Mouse (Mus musculus): ENCODE results near the gene 1600014C10Rik. TPM values are rescaled to one million over a fixed set of nuclear protein-coding genes. Genes with fewer than 3 reads are reported as not detected.

Gene 1600014C10Rik
- polyA plus RNA-seq, 1 experiment: 21.4 TPM

DNA sequence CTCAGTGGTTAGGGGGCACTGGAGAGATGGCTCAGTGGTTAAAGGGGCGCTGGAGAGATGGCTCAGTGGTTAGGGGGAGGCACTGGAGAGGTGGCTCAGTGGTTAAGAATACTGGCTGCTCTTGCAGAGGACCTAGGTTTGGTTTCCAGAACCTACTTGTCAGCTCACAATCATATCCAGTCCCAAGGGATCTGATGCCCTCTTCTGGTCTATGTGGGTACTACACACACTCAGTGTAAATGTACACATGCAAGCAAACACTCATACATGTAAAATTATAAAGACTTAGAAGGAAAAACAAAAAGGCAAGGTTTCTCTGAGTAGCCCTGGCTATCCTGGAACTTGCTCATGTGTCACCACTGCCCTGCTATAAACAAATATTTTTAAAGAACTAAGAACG, 21.6 kb upstream of the 1600014C10Rik start:
- no peak overlapping the region for H3K27ac ChIP-seq (ENCODE audit: insufficient read depth, low read depth, low read length)
- TF ChIP-seq POLR2A (IDR thresholded peaks at IDR 0.05; ENCODE audit: borderline replicate concordance, low read depth, low read length) (no peak), CTCF (IDR thresholded peaks at IDR 0.05; ENCODE audit: low read depth, low read length) (no peak)
- H3K4me1 ChIP-seq (ENCODE audit: control insufficient read depth, insufficient read depth, low read length): no peaks in the 10 kb centered on the region

DNA sequence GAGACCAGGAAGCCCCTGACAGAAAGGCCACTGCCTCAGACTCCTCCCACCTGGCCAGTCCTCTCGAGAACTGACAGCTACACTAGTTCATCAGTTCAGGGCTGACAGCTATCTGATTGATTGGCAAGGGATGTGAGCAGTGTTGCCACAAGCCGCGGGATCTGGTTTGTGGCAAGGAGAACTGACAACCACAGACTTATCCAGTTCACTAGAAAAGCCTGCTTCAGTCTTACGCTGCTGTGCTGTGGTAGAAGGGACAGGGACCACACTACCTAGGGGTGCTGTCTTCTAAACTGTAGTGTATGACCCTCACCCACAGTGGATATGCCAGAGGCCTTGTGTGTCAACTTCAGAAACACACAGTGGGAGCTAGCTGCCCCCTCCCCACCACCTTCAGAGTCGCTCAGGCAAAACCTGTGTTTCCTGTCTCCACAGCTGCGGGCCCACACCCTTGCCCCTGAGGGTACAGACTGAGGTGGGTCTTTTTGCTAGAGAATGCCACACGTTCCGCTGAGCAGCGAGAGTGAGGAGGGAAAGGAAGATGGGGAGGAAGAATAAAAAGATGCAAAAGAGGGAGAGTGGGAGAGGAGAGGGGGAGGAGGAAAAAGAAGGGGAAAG, 19.5 kb upstream of the 1600014C10Rik start:
- Histone ChIP-seq H3K4me3 (ENCODE audit: insufficient read depth, low read length) (no peak overlapping the region), H3K4me1 (ENCODE audit: control insufficient read depth, insufficient read depth, low read length) (no peaks in the 10 kb centered on the region), H3K27ac (ENCODE audit: insufficient read depth, low read depth, low read length) (no peak overlapping the region)
- no peak for TF ChIP-seq POLR2A (IDR thresholded peaks at IDR 0.05; ENCODE audit: borderline replicate concordance, low read depth, low read length)

More for the DNA sequence above, 21.6 kb upstream of the 1600014C10Rik start:
- no peak overlapping the region for H3K4me3 ChIP-seq (ENCODE audit: insufficient read depth, low read length)

DNA sequence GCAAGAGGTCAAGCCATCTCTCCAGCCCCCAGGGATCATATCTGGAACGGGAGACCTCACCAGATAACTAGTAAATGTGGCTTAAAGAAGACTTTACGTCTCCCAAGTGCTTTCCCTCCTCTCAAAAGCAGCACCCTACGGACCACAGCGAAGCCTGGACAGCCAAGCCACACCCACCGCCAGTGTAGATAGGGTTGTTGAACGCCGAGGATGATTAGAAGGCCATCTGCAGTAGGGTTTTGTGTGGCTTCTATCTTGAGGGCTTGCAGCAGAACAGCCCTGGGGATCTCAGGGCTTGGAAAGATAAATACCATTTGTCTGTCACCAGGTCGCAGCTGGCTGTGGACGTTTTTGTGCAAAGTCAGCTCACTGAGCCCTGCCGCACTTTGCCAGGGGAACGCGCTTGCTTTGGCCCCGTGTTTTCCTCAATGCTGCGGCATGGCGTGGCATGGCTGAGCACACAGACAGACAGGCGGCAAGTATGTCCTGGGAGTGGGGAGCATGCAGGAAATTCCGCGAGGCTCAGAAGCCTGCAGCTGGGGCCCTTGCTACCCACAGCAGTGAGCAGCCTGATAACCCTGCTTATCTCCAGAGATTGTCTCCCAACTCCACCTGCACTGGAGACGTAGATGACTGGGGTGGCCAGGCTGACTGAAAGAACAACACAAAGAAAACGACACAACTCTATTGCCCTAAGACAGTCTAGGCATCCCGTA, 15.9 kb upstream of the 1600014C10Rik start:
- Histone ChIP-seq H3K4me1 (ENCODE audit: control insufficient read depth, insufficient read depth, low read length) (no peaks in the 10 kb centered on the region), H3K27ac (ENCODE audit: insufficient read depth, low read depth, low read length) (no peak overlapping the region)
- TF ChIP-seq CTCF (IDR thresholded peaks at IDR 0.05; ENCODE audit: low read depth, low read length) (no peak), POLR2A (IDR thresholded peaks at IDR 0.05; ENCODE audit: borderline replicate concordance, low read depth, low read length) (no peak)

DNA sequence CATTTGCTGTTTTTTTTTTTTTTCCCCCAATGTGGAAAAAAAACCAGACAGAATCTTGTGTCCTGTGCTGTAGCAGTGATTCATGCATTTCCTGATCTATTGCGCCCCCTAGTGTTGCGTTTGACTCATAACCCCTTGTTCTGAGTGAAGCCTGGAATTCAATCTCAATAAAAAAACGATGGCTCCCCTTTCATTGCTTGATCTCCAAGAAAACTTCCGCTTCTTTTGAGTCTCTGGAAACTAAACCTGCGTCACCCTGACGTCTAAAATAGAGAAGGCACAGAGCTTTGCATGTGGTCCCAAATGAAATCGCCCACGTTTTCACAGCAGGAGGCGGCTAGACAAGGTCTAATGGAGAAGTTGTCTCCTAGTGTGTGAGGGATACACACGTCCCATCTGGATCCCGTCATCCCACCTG, 15.3 kb upstream of the 1600014C10Rik start:
- H3K27ac ChIP-seq (ENCODE audit: insufficient read depth, low read depth, low read length): no peak overlapping the region
- H3K4me3 ChIP-seq (ENCODE audit: insufficient read depth, low read length): no peak overlapping the region
- no peak for TF ChIP-seq CTCF (IDR thresholded peaks at IDR 0.05; ENCODE audit: low read depth, low read length)
- TF ChIP-seq POLR2A (IDR thresholded peaks at IDR 0.05; ENCODE audit: borderline replicate concordance, low read depth, low read length): no peak

More for the DNA sequence above, 15.9 kb upstream of the 1600014C10Rik start:
- no peak overlapping the region for H3K4me3 ChIP-seq (ENCODE audit: insufficient read depth, low read length)

DNA sequence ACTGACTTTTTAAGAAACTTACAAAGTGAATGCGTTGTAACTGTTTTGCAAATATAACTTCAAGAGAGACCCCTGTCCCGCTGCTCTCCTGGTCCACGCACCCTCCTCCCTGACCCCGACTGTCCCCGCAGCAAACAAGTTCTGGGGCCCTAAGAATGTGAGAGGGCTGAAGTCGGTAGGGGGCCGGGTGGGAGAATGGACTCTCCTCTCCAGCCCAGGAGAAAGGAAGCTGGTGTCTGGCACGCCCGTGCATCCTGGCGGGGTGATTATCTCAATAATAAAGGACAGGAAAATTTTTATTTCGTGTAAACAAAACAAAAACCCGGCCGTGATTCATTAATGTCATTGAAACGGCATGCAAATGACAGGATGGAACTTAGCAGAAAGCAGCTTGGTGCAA, 9.1 kb upstream of the 1600014C10Rik start:
- H3K4me3 ChIP-seq (ENCODE audit: insufficient read depth, low read length): no peak overlapping the region
- H3K27ac ChIP-seq (ENCODE audit: insufficient read depth, low read depth, low read length): no peak overlapping the region
- TF ChIP-seq CTCF (IDR thresholded peaks at IDR 0.05; ENCODE audit: low read depth, low read length): no peak
- no peak for TF ChIP-seq POLR2A (IDR thresholded peaks at IDR 0.05; ENCODE audit: borderline replicate concordance, low read depth, low read length)
- no peaks in the 10 kb centered on the region for H3K4me1 ChIP-seq (ENCODE audit: control insufficient read depth, insufficient read depth, low read length)

More for the DNA sequence above, 15.3 kb upstream of the 1600014C10Rik start:
- H3K4me1 ChIP-seq (ENCODE audit: control insufficient read depth, insufficient read depth, low read length): no peaks in the 10 kb centered on the region

DNA sequence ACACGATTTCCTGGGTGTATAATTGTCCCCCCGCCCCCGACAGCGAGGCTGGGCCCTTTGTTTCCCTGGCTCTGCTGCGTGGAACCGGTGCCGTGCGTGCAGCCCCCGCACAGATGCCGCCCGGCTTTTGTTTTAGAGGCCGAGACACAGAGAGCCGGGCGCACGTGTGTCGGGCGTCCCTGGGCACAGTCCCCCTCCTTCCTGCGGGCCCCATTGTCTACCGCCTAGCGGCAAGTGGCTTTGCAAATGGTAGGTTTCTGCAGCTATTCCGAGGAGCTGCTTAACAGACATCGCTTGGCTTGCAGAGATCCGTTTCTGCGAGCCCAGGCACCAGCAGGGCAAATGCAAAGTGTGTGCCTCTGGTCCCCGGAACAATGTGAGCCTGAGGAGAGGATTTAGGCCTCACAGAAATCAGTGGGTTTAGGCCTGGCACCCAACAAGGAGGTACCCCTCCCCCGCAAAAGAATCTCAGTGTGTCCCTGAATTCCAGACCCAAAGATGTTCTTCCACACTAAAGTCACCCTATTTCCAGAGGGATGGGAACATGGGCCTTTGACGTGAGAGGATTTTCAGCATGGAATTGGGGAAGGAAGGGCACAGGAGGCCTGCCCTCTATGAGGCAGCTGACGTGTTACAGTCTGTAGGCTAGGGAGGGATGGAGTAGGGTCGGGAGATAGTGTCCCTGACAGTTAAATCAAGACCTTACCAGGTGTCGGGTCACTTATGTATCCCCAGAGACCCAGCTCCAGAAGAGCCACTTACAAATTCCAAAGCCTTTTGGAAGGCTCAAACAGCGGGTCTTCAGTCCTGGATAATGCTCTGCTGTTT, 8.5 kb upstream of the 1600014C10Rik start:
- Histone ChIP-seq H3K4me1 (ENCODE audit: control insufficient read depth, insufficient read depth, low read length) (no peaks in the 10 kb centered on the region), H3K4me3 (ENCODE audit: insufficient read depth, low read length) (no peak overlapping the region), H3K27ac (ENCODE audit: insufficient read depth, low read depth, low read length) (no peak overlapping the region)
- TF ChIP-seq CTCF (IDR thresholded peaks at IDR 0.05; ENCODE audit: low read depth, low read length) (no peak), POLR2A (IDR thresholded peaks at IDR 0.05; ENCODE audit: borderline replicate concordance, low read depth, low read length) (no peak)

DNA sequence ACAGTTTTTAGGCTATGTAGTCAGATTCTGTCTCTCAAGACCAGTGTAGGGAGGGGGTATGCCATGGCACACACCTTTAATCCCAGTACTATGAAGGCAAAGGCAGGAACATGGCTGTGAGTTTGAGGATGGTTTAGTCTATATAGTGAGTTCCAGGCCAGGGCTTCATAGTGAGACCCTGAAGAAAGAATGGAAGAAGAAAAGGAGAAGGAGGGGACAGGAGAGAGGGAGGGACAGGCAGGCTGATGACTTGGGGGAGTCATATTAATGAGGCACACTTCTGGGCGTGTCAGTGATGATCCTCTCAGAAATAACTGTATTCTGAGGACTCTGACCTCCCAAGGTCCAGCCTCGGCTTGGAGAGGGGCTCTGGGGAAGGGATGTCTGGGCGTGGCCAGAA, 7.0 kb upstream of the 1600014C10Rik start:
- TF ChIP-seq CTCF (IDR thresholded peaks at IDR 0.05; ENCODE audit: low read depth, low read length) (no peak), POLR2A (IDR thresholded peaks at IDR 0.05; ENCODE audit: borderline replicate concordance, low read depth, low read length) (no peak)

DNA sequence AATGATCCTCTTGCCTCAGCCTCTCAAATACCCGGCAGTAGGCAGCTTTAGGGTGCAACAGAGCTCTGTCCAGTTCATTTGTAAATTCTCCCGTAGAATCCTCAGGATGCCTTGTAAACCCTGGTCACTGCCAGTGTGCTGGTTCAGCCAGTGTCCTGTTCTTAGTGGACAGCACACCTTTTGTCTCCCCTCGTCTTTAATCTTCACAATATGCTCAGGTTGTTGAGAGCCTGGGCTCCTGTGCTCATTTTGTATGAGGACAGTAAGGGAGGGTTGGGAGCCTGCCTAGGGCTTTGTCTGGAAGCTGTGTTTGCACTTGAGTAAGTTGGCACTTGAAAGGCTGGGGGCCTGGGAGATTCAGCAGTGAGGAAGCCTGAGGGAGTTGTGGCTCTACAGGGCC, 3.1 kb upstream of the 1600014C10Rik start:
- no peak for TF ChIP-seq POLR2A (IDR thresholded peaks at IDR 0.05; ENCODE audit: borderline replicate concordance, low read depth, low read length)
- TF ChIP-seq CTCF (IDR thresholded peaks at IDR 0.05; ENCODE audit: low read depth, low read length): no peak
- no peak overlapping the region for H3K27ac ChIP-seq (ENCODE audit: insufficient read depth, low read depth, low read length)

More for the DNA sequence above, 7.0 kb upstream of the 1600014C10Rik start:
- Histone ChIP-seq H3K27ac (ENCODE audit: insufficient read depth, low read depth, low read length) (no peak overlapping the region), H3K4me3 (ENCODE audit: insufficient read depth, low read length) (no peak overlapping the region), H3K4me1 (ENCODE audit: control insufficient read depth, insufficient read depth, low read length) (0 out of 2 replicates have a peak, but pooled peaks cover under 1% of the 10 kb centered on the region)

DNA sequence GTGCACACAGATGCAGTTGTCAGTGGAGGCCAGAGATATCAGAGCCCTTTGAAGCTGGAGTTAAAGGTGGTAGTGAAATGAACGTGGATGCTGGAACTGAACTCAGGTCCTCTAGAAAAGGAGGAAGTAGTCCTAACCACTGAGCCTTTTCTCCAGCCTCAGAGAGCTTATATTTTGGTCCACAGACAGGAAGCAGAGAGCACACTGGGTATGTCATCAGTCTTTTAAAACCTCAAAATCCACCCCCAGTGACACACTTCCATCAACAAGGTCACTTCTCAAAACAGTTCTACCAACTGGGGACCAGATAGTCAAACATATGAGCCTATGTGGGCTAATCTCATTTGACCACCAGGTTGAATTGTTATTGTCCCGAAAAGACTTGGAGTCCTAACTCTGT, 1.7 kb upstream of the 1600014C10Rik start:
- no peak overlapping the region for H3K4me3 ChIP-seq (ENCODE audit: insufficient read depth, low read length)
- no peak overlapping the region; the same call in 1 of the 2 replicates for H3K27ac ChIP-seq (ENCODE audit: insufficient read depth, low read depth, low read length)
- TF ChIP-seq POLR2A (IDR thresholded peaks at IDR 0.05; ENCODE audit: borderline replicate concordance, low read depth, low read length): no peak
- TF ChIP-seq CTCF (IDR thresholded peaks at IDR 0.05; ENCODE audit: low read depth, low read length): no peak
- H3K4me1 ChIP-seq (ENCODE audit: control insufficient read depth, insufficient read depth, low read length): peaks cover 30% of the 10 kb centered on the region

More for the DNA sequence above, 3.1 kb upstream of the 1600014C10Rik start:
- peaks cover 20% of the 10 kb centered on the region for H3K4me1 ChIP-seq (ENCODE audit: control insufficient read depth, insufficient read depth, low read length)
- no peak overlapping the region for H3K4me3 ChIP-seq (ENCODE audit: insufficient read depth, low read length)

Data from bone marrow macrophage, adult 2 months (primary cell).